Mouse (Mus musculus): ENCODE data around the gene Gm17018.
"Not testable (repeated sequence)": the region's sequence is repeated elsewhere in the genome, so short reads cannot be mapped to it uniquely, and the experiment has no call there.

Gm17018 gene

DNA sequence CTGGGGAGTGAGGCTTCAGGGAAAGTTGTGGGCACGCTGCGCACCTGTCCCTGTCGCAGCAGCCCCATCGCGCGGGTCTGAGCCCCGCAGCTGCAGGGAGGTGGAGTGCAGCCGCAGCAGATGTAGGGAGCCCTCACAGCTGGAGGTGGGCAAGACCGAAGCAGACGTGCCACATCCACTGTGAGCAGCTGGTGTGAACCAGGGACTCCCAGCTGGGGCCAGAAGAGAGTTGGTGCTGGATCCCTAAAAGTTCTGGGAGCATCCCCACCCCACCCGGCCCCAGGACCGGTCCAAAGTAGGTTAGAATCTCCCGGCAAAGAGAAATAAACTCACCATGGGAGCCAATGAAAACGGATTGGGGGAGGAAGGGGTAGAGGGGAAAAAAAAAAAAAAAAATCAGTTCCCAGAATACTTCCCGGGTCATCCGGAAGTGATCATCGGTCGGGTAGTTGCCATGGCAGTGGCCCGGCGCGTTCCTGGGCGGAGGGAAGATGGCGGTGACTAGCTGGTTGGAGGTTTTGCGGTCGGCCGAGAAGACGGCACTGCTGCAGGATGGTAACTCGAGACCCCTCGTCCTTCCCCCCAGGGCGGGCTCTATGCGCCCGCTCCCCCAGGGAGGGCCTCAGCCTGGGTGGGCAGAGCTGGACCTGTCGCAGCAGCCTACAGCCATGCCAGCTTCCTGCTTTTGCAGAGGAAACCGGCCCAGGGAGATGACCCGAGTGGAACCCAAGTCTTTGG lies at the start of gene Gm17018, which contains the start of gene Poll:
Gene Gm17018 (plus strand): TSS at position 463 of the 738 bp plus-strand sequence.
Gene Poll (minus strand): TSS at position 379 of the 738 bp plus-strand sequence.
- peak; percentile 62 for DNase-seq (ENCODE audit: low read depth, low spot score)

DNA sequence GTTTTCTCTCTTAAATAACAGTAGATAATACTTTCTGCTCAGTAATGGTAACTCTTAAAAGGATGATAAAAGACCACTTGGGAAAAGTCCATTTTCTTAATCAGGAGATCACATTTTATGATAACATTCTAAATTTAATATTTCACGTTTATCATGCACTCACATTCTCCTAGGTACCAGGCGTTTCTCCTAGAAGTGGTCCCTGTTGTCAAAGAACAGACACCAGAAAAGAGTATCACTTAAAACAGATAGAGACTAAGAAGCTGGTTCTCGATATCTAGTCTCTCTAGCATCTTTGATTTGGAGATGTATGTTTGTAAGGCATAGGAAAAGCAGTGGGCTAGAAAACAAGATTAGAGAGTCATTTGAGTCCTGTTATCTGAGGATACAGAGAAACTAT lies 49.7 kb upstream of the Gm17018 start:
- no peak for DNase-seq (ENCODE audit: low read depth, low spot score)

GRCm38 (mm10) chr19:45511406-45511805 lies 49.0 kb upstream of the Gm17018 start:
- DNase-seq (ENCODE audit: low read depth, low spot score): no peak

DNA sequence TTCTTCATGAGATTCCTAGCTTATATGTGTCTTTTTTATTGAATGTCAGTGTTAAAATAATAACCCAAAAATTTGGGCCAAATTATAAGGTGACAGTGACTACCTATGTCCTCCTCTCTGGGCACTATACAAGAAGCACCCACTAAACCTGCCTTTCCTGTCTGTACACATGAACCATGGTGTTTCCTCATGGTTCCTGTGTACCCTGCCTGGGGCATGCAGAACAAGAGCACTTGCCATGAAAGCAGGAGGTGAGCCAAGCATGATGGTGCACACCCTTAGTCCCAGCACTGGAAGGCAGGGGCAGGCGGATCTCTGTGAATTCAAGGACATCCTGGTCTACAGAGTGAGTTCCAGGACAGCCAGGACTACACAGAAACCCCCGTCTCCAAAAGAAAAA lies 45.1 kb upstream of the Gm17018 start:
- no peak for DNase-seq (ENCODE audit: low read depth, low spot score)

GRCm38 (mm10) chr19:45516264-45516663 lies 44.2 kb upstream of the Gm17018 start:
- DNase-seq (ENCODE audit: low read depth, low spot score): no peak

- DNase-seq (ENCODE audit: low read depth, low spot score): no peak
Measured at GRCm38 (mm10) chr19:45527382-45527781, 33.0 kb upstream of the Gm17018 start.

DNA sequence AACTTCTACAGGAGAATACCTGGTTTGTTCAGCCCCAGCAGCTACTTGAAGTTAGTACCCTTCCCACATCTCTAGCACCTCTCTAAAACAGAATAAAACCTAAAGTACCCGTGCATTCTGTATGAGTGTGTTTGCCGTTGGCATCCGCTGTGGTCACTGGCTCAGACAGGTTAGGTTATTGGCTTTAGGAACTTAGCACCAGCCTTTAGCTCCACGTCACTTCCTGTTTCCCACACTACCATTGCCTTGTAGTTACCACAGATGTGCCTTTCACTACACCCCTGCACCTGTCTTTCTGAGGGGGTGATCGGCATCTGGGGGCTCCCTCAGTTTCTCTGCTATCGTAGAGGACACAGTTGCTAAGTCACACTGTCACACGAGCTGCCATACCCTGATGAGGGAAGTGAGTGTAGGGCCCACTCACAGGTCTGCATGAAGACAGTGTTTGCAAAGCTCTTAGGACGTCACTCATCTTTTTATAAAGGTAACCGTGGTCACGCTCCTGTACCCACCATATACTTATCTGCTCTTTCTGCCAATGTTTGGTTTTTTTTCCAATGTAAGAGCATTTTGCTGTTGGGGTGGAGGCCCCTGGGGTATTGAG lies 32.4 kb upstream of the Gm17018 start:
- DNase-seq (ENCODE audit: low read depth, low spot score): no peak

- no peak for DNase-seq (ENCODE audit: low read depth, low spot score)
Measured at GRCm38 (mm10) chr19:45529294-45529693, 31.1 kb upstream of the Gm17018 start.

- no peak for DNase-seq (ENCODE audit: low read depth, low spot score)
Measured at GRCm38 (mm10) chr19:45530200-45530995, 30.0 kb upstream of the Gm17018 start.

DNA sequence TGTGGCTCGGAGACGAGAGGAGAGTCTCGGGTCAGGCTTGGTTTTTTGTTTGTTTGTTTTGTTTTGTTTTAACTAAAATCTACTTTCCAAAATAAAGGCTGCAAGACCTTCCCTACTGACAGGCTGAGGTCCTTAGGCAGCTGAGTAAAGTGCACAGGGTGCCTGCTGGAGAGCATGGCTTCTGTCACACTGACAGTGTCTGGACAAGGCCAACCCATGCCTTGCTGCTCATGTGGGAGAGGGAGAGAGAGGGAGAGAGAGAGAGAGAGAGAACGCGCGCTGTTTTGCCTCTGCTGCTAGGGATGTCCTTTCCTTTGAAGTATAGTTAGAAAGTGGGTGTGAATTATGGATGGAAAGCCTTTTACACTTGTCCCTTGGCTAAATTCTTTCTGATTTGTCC lies 28.9 kb upstream of the Gm17018 start:
- no peak for DNase-seq (ENCODE audit: low read depth, low spot score)

DNA sequence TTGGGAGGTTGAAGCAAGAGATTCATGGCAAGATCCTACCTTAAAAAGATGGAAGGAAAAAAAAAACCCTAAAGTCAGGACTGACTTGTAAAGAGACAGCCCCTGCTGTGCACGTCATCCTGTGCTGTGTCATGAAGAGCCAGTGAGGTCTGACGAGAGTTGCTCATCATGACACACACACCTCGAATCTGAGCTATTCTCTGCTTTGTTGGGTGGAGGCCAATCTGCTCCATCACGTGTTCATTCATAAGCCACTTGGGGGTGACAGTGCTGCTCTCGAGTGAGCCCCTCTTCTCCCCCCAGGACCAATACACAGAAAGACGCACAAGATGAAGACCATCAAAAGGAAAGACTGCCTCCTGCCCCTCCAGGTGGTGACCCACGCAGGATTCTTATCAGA lies 26.8 kb upstream of the Gm17018 start:
- DNase-seq (ENCODE audit: low read depth, low spot score): no peak

- no peak for DNase-seq (ENCODE audit: low read depth, low spot score)
Measured at GRCm38 (mm10) chr19:45535214-45535735, 25.1 kb upstream of the Gm17018 start.

GRCm38 (mm10) chr19:45535929-45536328 lies 24.5 kb upstream of the Gm17018 start:
- DNase-seq (ENCODE audit: low read depth, low spot score): no peak

- DNase-seq (ENCODE audit: low read depth, low spot score): no peak
Measured at GRCm38 (mm10) chr19:45537505-45537904, 22.9 kb upstream of the Gm17018 start.

GRCm38 (mm10) chr19:45540657-45541408 lies 19.6 kb upstream of the Gm17018 start:
- no peak for DNase-seq (ENCODE audit: low read depth, low spot score)

DNA sequence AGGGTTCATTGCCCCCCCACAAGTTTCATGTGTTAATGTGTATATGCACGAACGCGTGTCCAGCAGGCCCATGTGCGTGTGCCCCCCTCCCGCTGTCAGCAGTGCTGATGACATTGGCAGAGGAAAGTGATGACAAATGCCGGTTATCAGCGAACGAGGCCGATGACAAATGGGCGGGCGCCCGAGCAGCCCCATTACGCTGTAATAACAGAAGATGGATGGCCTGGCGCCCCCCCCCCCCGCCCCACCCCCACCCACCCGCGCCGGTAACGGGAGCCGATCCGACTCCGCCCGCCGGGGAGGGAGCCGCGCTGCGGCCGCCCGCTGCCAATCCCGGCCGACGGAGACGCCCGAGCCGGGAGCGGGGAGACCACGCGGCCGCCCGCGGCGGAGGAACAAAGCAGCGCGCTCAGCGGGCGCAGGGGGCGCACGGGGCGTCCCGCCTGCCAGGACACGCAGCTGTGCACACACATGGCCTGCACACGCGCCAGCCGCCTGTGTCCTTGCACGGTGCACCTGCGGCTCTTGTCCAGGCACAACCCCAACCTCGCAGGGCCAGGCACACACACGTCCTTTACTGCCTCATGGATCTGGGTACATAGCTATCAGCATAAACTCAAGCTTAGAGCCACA lies 18.9 kb upstream of the Gm17018 start:
- no peak for DNase-seq (ENCODE audit: low read depth, low spot score)

DNA sequence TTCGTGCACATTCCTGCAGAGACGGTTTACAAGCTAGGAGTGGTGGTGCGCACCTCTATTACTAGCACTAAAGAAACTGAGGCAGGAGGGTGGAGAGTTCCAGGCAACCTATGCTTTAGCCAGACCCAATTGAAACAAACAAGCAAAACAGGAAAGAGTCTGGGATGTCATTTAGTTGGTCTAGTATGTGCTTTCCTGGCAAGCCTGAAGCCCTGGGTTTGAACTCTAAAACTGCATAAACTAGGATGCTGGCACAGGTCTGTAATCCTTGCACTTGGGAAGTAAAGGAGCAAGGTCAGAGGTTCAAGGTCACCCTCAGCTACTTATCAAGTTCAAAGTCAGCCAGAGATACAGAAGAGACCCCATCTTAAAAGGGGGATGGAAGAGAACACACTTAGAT lies 18.4 kb upstream of the Gm17018 start:
- no peak for DNase-seq (ENCODE audit: low read depth, low spot score)

DNA sequence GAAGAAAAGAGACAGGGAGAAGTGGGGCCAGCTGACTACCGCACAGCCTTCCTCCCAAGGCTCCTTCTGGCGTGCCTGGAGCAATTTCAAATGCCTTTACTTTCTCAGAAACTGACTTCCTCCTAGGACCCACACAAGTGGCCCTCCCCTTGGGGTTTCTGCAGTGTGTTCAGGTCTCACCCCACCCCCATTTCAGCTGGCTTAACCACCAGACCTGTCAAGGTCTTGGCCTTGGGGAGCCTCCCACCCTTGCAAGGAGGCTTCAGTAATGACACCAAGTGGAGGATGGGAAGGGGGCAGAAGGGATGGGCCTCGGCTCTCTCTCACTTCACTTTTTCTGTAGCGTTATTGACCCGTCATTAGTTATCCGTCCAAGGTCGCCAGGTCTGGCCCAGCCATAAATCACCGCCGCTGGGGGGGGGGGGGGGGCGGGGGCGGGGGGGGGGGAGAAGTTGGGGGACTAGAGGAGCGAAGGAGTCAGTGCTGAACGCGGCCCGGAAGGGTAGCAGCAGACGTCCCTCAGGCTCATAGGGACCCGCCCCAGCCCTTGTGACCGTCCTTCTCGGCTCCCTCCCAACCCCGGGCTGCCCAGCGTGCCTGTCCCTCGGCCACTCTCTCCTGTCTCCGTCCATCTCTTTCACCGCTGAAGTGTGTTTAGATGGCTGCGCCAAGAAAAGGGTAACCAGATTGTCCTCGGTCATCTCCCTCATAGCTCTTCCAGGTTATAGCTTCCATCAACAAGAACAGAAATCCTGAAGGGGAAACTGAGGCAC lies 16.1 kb upstream of the Gm17018 start:
- no peak for DNase-seq (ENCODE audit: low read depth, low spot score)

DNA sequence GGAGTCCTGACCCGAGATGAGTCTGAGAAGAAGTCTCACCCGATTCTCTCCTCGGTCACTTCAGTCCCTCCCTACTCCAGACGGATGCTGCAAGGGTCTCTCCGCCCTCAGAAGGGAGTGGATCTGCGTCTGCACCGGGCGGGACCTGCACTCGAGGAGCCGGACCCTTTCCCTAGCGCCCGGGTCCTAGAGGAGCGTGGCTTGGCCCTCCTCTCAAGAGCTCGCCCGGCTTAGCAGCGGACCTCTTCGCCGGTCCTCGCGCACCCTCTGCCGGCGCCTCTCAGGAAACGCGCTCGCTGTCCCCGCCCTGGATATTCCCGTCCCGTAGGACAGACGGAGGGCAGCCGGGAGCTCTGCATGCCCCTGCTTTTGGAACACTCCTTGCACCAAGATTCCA lies 15.5 kb upstream of the Gm17018 start:
- no peak for DNase-seq (ENCODE audit: low read depth, low spot score)

GRCm38 (mm10) chr19:45548196-45548595 lies 12.2 kb upstream of the Gm17018 start:
- not testable (repeated sequence) for DNase-seq (ENCODE audit: low read depth, low spot score)
